Mouse (Mus musculus) embryonic facial prominence, embryonic 12.5 days (tissue): Measurements from ENCODE around the gene Cd2bp2. TPM values are rescaled to one million over a fixed set of nuclear protein-coding genes. Genes with fewer than 3 reads are reported as not detected.

Source experiments
- ATAC-seq: fragments of 200-750 bp; cut with Nextera tagmentation; 2 replicates; pipeline ENCODE4 v1.8.0; 2017; ENCODE audit not compliant: insufficient number of reproducible peaks, insufficient read depth, low FRiP score, low TSS enrichment
- H3K27ac ChIP-seq: fragments of 300-500 bp; sonication (generic); 2 replicates; pipeline ENCODE4 v1.5.1; 2016; ENCODE audit warnings: mild to moderate bottlenecking
- H3K27me3 ChIP-seq: fragments of 300-500 bp; sonication (generic); 2 replicates; pipeline ENCODE4 v1.6.1; 2016; ENCODE audit warnings: mild to moderate bottlenecking, moderate library complexity
- H3K36me3 ChIP-seq: fragments of 300-500 bp; sonication (generic); 2 replicates; pipeline ENCODE4 v1.6.1; 2016; ENCODE audit warnings: mild to moderate bottlenecking
- H3K4me1 ChIP-seq: fragments of 300-500 bp; sonication (generic); 2 replicates; pipeline ENCODE4 v1.6.1; 2016
- H3K4me2 ChIP-seq: fragments of 300-500 bp; sonication (generic); replicated peaks from 2 replicates; pipeline ENCODE4 v1.6.1; 2016; ENCODE audit warnings: mild to moderate bottlenecking, moderate library complexity
- H3K4me3 ChIP-seq: fragments of 300-500 bp; sonication (generic); 2 replicates; pipeline ENCODE4 v1.5.1; 2016; ENCODE audit warnings: mild to moderate bottlenecking
- H3K9ac ChIP-seq: fragments of 300-500 bp; sonication (generic); 2 replicates; pipeline ENCODE4 v1.6.1; 2016; ENCODE audit warnings: mild to moderate bottlenecking, moderate library complexity
- H3K9me3 ChIP-seq: fragments of 300-500 bp; sonication (generic); 2 replicates; pipeline ENCODE4 v1.6.1; 2016; ENCODE audit warnings: mild to moderate bottlenecking, moderate library complexity
- WGBS: fragments of 180-500 bp; shearing (Covaris S2); methylation state at CpG from one replicate; pipeline ENCODE4 v1.1.7; 2016; 5-methylcytosine and 5-hydroxymethylcytosine counted together
- polyA plus RNA-seq: library from polyadenylated mRNA; unstranded; fragments of >200 nt; fragmentation: Nextera tagmentation; extraction: Ambion mirVana; gene quantifications from 2 replicates; pipeline ENCODE4 v1.2.1, GENCODE M21; 2016

Gene Cd2bp2
- polyA plus RNA-seq, 1 experiment from 2014 or later = 73.7 TPM

DNA sequence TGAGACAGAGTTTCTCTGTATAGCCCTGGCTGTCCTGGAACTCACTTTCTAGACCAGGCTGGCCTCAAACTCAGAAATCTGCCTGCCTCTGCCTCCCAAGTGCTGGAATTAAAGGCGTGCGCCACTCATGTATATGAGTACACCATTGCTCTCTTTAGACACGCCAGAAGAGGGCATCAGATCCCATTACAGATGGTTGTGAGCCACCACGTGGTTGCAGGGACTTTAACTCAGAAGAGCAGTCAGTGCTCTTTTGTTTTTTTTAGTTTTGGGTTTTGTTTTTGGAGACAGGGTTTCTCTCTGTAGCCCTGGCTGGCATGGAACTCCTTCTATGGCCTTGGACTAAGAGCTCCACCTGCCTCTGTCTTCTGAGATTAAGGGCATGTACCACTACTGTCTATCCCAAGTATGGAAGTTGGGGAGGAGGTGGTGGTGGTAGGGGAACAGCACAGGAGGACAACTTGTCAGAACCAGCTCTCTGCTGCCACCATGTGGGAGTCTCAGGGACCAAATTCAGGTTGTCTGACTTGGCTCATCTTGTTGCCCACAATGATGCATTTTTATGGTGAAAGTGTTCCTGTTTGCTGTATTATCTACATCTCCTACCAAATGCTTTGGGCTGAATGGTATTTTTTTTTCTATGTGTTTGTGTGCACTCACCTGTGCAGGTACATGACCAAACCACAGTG lies 32.9 kb upstream of the Cd2bp2 start:
- no peak overlapping the region for H3K4me2 ChIP-seq
- ATAC-seq = no peak
- H3K4me1 ChIP-seq = peaks cover 19% of the 10 kb centered on the region
- no peak overlapping the region for H3K9ac ChIP-seq
- H3K27me3 ChIP-seq = no peaks in the 10 kb centered on the region
- H3K9me3 ChIP-seq = no peaks in the 10 kb centered on the region
- no peak overlapping the region for H3K27ac ChIP-seq
- WGBS = 66% methylated on average over 4 of the region's 4 CpGs
- H3K36me3 ChIP-seq = 0 out of 2 replicates have a peak, but pooled peaks cover 29% of the 10 kb centered on the region
- H3K4me3 ChIP-seq = no peak overlapping the region

GRCm38 (mm10) chr7:127225147-127225995 lies 29.5 kb upstream of the Cd2bp2 start:
- Histone ChIP-seq H3K36me3 (0 out of 2 replicates have a peak, but pooled peaks cover 21% of the 10 kb centered on the region), H3K27me3 (no peaks in the 10 kb centered on the region)

GRCm38 (mm10) chr7:127224616-127225015 lies 28.8 kb upstream of the Cd2bp2 start:
- no peak overlapping the region for H3K4me2 ChIP-seq
- ATAC-seq = no peak
- 0 out of 2 replicates have a peak, but pooled peaks cover 4% of the 10 kb centered on the region for H3K9me3 ChIP-seq
- H3K27ac ChIP-seq = no peak overlapping the region
- no peaks in the 10 kb centered on the region for H3K4me1 ChIP-seq
- WGBS = 88% methylated on average over 6 of the region's 6 CpGs
- H3K36me3 ChIP-seq = 0 out of 2 replicates have a peak, but pooled peaks cover 14% of the 10 kb centered on the region
- no peak overlapping the region for H3K9ac ChIP-seq
- no peak overlapping the region for H3K4me3 ChIP-seq
- no peaks in the 10 kb centered on the region for H3K27me3 ChIP-seq

More at GRCm38 (mm10) chr7:127225147-127225995, 29.5 kb upstream of the Cd2bp2 start:
- WGBS = 88% methylated on average over 11 of the region's 11 CpGs
- Histone ChIP-seq H3K4me2 (no peak overlapping the region), H3K4me1 (peaks cover 5% of the 10 kb centered on the region), H3K9me3 (0 out of 2 replicates have a peak, but pooled peaks cover 4% of the 10 kb centered on the region), H3K9ac (no peak overlapping the region), H3K27ac (no peak overlapping the region), H3K4me3 (no peak overlapping the region)
- no peak for ATAC-seq

- Histone ChIP-seq H3K4me2 (no peak overlapping the region), H3K4me1 (no peaks in the 10 kb centered on the region), H3K4me3 (no peak overlapping the region), H3K27ac (no peak overlapping the region), H3K9me3 (0 out of 2 replicates have a peak, but pooled peaks cover 4% of the 10 kb centered on the region), H3K9ac (no peak overlapping the region), H3K27me3 (no peaks in the 10 kb centered on the region), H3K36me3 (0 out of 2 replicates have a peak, but pooled peaks cover 6% of the 10 kb centered on the region)
- WGBS = 83% methylated on average over 6 of the region's 6 CpGs
- ATAC-seq = no peak
Measured at GRCm38 (mm10) chr7:127223515-127224478, 27.9 kb upstream of the Cd2bp2 start.

DNA sequence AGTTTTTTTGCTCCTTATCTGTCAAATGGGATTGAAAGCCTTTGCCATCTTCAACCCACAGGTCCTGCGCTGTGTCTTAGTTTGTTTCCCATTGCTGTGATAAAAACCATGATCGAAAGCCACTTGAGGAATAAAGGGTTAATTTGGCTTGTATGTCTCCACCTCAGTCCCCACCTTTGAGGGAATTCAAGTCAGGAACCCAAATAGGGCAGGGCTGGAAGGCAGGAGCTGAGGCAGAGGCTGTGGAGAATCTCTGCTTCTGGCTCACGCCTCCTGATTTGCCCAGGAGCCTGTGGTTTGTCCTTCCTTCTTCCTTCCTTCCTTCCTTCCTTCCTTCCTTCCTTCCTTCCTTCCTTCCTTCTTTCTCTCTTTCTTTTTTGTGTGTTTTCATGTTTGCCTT lies 27.3 kb upstream of the Cd2bp2 start:
- Histone ChIP-seq H3K9ac (no peak overlapping the region), H3K4me2 (no peak overlapping the region), H3K4me1 (no peaks in the 10 kb centered on the region), H3K4me3 (no peak overlapping the region), H3K27ac (no peak overlapping the region), H3K36me3 (0 out of 2 replicates have a peak, but pooled peaks cover 6% of the 10 kb centered on the region), H3K9me3 (0 out of 2 replicates have a peak, but pooled peaks cover 4% of the 10 kb centered on the region), H3K27me3 (no peaks in the 10 kb centered on the region)
- WGBS = 99% methylated on average over 3 of the region's 3 CpGs
- ATAC-seq = no peak

DNA sequence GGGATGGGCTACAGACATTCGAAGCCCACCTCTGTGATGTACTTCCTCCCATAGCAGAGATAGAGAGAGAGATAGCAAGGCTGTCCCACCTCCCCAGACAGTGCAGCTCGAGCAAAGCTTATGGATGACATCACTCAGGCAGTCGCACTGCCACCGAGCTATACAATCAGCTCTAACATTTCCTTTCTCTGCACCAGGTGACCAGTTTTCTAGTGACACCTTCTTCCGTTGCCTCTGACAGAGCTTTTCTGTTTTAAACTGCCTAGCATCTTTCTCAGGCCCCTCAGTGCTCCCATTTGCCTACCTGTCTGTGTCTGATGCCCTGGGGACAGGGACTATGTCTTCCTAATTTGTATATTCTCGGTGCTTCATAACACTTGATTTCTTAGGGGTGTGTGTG lies 24.6 kb upstream of the Cd2bp2 start:
- ATAC-seq = no peak
- WGBS = 76% methylated on average over 6 of the region's 6 CpGs
- H3K27me3 ChIP-seq = no peaks in the 10 kb centered on the region

DNA sequence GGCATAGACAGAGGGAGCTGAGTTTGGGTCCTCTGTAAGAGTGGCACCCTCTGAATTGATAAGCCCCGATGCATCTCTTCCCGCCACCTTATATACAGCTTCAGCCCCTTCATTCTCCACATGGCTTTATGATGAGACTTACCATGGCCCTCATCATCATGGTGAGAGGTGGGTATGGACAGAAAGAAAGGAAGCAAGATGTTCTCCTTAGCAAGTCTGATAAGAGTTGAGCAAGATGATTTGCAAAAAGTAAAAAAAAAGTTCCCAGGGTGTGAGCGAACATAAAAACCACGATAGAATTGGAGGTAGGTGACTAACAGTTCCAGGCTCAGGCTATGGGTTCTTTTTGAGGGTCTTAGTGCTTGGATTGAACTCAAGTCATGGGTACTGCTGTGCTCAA lies 22.8 kb upstream of the Cd2bp2 start:
- no peak overlapping the region for H3K9ac ChIP-seq
- H3K4me2 ChIP-seq = no peak overlapping the region
- H3K27ac ChIP-seq = no peak overlapping the region
- no peak overlapping the region for H3K4me3 ChIP-seq
- WGBS = 93% methylated on average over 4 of the region's 4 CpGs
- peaks cover 5% of the 10 kb centered on the region; the same call in 1 of the 2 replicates for H3K4me1 ChIP-seq
- ATAC-seq = no peak
- no peaks in the 10 kb centered on the region for H3K36me3 ChIP-seq
- peaks cover 11% of the 10 kb centered on the region; the same call in 1 of the 2 replicates for H3K27me3 ChIP-seq
- H3K9me3 ChIP-seq = 0 out of 2 replicates have a peak, but pooled peaks cover 4% of the 10 kb centered on the region

More for the DNA sequence above, 24.6 kb upstream of the Cd2bp2 start:
- H3K4me1 ChIP-seq = no peaks in the 10 kb centered on the region
- H3K9me3 ChIP-seq = 0 out of 2 replicates have a peak, but pooled peaks cover 4% of the 10 kb centered on the region
- H3K27ac ChIP-seq = no peak overlapping the region
- no peak overlapping the region for H3K9ac ChIP-seq
- 0 out of 2 replicates have a peak, but pooled peaks cover 2% of the 10 kb centered on the region for H3K36me3 ChIP-seq
- no peak overlapping the region for H3K4me2 ChIP-seq
- H3K4me3 ChIP-seq = no peak overlapping the region

DNA sequence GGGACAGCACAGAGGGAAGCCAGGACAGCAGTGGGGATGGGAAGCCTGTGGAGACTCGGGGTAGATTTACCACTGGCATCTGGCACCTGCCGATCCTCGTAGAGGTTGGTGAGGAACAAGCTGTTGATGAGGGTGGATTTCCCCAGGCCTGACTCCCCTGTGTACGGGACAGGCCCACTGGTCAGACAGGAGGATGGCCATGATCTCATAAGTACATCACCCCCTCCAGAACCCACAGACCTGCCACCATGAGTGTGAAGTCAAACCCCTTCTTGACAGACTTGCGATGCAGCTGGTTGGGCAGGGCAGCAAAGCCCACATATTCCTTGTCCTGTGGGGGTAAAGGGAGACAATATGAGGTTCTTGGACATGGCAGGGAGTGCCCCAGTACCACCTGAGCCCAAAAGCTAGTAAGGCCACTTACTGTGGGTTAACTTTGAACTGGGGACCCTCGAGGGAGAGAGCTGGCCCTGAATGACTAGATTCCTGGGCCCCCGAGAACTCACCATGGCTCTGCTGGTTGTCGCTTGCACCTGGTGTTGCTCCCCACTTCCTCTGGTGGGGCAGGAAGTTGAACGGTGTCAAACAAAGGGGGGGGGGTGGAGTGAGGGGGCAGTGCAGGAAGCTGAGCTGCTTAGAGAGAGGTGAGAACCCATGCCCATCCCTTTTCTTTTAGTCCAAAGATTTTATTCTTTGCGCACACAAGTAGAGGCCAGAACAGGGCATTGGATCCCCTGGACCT lies 22.2 kb upstream of the Cd2bp2 start:
- Histone ChIP-seq H3K27ac (no peak overlapping the region), H3K27me3 (peaks cover 12% of the 10 kb centered on the region; the same call in 1 of the 2 replicates), H3K36me3 (no peaks in the 10 kb centered on the region), H3K9me3 (0 out of 2 replicates have a peak, but pooled peaks cover 4% of the 10 kb centered on the region), H3K9ac (no peak overlapping the region), H3K4me1 (peaks cover 5% of the 10 kb centered on the region; the same call in 1 of the 2 replicates), H3K4me2 (no peak overlapping the region), H3K4me3 (no peak overlapping the region)
- no peak for ATAC-seq
- 78% methylated on average over 10 of the region's 10 CpGs for WGBS

GRCm38 (mm10) chr7:127217475-127217874 lies 21.6 kb upstream of the Cd2bp2 start:
- Histone ChIP-seq H3K9ac (no peak overlapping the region), H3K4me1 (peaks cover 5% of the 10 kb centered on the region; the same call in 1 of the 2 replicates), H3K4me2 (no peak overlapping the region), H3K36me3 (no peaks in the 10 kb centered on the region), H3K4me3 (no peak overlapping the region), H3K9me3 (0 out of 2 replicates have a peak, but pooled peaks cover 4% of the 10 kb centered on the region), H3K27ac (no peak overlapping the region), H3K27me3 (peaks cover 12% of the 10 kb centered on the region; the same call in 1 of the 2 replicates)
- 91% methylated on average over 6 of the region's 6 CpGs for WGBS
- ATAC-seq = no peak

DNA sequence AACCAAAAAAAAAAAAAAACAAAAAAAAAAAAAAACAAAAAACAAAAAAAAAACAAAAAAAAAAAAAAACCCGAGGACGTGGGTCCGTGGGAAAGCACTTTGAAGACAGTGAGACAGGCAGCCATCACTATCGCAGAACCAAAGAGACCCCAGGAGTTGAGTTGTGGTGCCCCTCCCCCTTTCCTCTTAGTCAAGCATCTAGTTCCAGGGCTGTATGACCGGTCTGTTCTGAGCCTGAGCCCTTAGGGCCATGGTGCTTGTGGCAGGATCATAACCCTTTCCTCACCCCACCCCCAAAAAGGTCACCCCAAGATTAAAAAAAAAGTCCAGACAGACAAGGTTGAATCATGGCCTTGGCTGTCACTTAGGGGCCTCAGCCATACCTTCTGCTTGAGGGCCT lies 20.5 kb upstream of the Cd2bp2 start:
- no peaks in the 10 kb centered on the region for H3K9me3 ChIP-seq
- 72% methylated on average over 5 of the region's 5 CpGs for WGBS

More for the DNA sequence above, 20.5 kb upstream of the Cd2bp2 start:
- Histone ChIP-seq H3K4me1 (peaks cover 5% of the 10 kb centered on the region; the same call in 1 of the 2 replicates), H3K27me3 (peaks cover 12% of the 10 kb centered on the region; the same call in 1 of the 2 replicates), H3K4me2 (no peak overlapping the region), H3K4me3 (no peak overlapping the region), H3K9ac (no peak overlapping the region), H3K27ac (no peak overlapping the region), H3K36me3 (no peaks in the 10 kb centered on the region)
- ATAC-seq = no peak
